Mouse (Mus musculus) liver, embryonic 12.5 days (tissue): ENCODE results near the gene Ubr7. TPM values are rescaled to one million over a fixed set of nuclear protein-coding genes. Genes with fewer than 3 reads are reported as not detected.
A peak's percentile ranks its signal among the peaks of the same experiment; 100 is the strongest.

Experiments
- ATAC-seq: fragments of 200-750 bp; cut with Nextera tagmentation; 2 replicates; pipeline ENCODE4 v1.8.0; 2017; ENCODE audit warnings: moderate number of reproducible peaks, mild to moderate bottlenecking, moderate library complexity
- H3K27ac ChIP-seq: fragments of 300-500 bp; sonication (generic); 2 replicates; pipeline ENCODE4 v1.5.1; 2016; ENCODE audit warnings: mild to moderate bottlenecking
- H3K27me3 ChIP-seq: fragments of 300-500 bp; sonication (generic); replicated peaks from 2 replicates; pipeline ENCODE4 v1.6.1; 2016; ENCODE audit warnings: mild to moderate bottlenecking, moderate library complexity
- H3K36me3 ChIP-seq: fragments of 300-500 bp; sonication (generic); 2 replicates; pipeline ENCODE4 v1.6.1; 2016; ENCODE audit warnings: mild to moderate bottlenecking, moderate library complexity
- H3K4me1 ChIP-seq: fragments of 300-500 bp; sonication (generic); 2 replicates; pipeline ENCODE4 v1.6.1; 2016
- H3K4me2 ChIP-seq: fragments of 300-500 bp; sonication (generic); 2 replicates; pipeline ENCODE4 v1.6.1; 2016; ENCODE audit warnings: mild to moderate bottlenecking, moderate library complexity
- H3K4me3 ChIP-seq: fragments of 300-500 bp; sonication (generic); 2 replicates; pipeline ENCODE4 v1.5.1; 2016; ENCODE audit warnings: mild to moderate bottlenecking, moderate library complexity
- H3K9ac ChIP-seq: fragments of 300-500 bp; sonication (generic); 2 replicates; pipeline ENCODE4 v1.6.1; 2016; ENCODE audit warnings: mild to moderate bottlenecking, moderate library complexity
- H3K9me3 ChIP-seq: fragments of 300-500 bp; sonication (generic); replicated peaks from 2 replicates; pipeline ENCODE4 v1.6.1; 2016; ENCODE audit warnings: mild to moderate bottlenecking, moderate library complexity
- WGBS: fragments of 180-500 bp; shearing (Covaris S2); methylation state at CpG from one replicate; pipeline ENCODE4 v1.1.7; 2016; ENCODE audit not compliant: insufficient replicate concordance; 5-methylcytosine and 5-hydroxymethylcytosine counted together
- polyA plus RNA-seq: library from polyadenylated mRNA; unstranded; fragments of >200 nt; fragmentation: Nextera tagmentation; extraction: Ambion mirVana; gene quantifications from 2 replicates; pipeline ENCODE4 v1.2.1, GENCODE M21; 2016

The Ubr7 gene
- polyA plus RNA-seq, 1 experiment from 2014 or later = 32.1 TPM

- no peaks in the 10 kb centered on the region for H3K36me3 ChIP-seq
- WGBS = 73% methylated on average over 6 of the region's 6 CpGs
- no peaks in the 10 kb centered on the region for H3K9me3 ChIP-seq
- H3K27ac ChIP-seq = no peak overlapping the region
- H3K4me3 ChIP-seq = no peak overlapping the region
- peaks cover 14% of the 10 kb centered on the region for H3K4me1 ChIP-seq
- no peak overlapping the region for H3K9ac ChIP-seq
- H3K4me2 ChIP-seq = no peak overlapping the region
- H3K27me3 ChIP-seq = 0 out of 2 replicates have a peak, but pooled peaks cover 5% of the 10 kb centered on the region
- ATAC-seq = no peak
These were observed 32.6 kb upstream of the Ubr7 start for GRCm38 (mm10) chr12:102725146-102725545.

DNA sequence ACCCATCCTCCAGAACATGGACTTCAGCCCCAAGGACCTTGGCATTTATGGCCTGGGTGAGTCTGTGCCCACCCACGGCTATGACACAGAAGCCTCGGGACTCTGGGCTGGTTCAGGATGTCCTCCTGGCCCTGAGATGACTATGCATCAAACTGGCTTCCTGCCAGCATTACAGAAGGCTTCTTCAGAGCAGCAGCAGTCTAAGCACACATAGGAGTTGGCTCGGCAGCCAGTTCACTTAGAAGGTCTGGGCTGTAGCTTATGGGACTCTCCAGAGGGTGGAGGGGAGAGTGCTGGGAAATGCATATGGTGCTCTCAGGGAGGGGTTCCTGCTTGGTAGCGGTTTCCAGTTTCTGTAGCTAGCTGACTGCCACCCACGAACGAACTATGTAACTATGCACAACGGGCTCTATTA lies 32.0 kb upstream of the Ubr7 start:
- Histone ChIP-seq H3K4me2 (no peak overlapping the region), H3K4me1 (peaks cover 20% of the 10 kb centered on the region), H3K9me3 (no peaks in the 10 kb centered on the region), H3K27ac (no peak overlapping the region), H3K4me3 (no peak overlapping the region), H3K36me3 (no peaks in the 10 kb centered on the region), H3K27me3 (0 out of 2 replicates have a peak, but pooled peaks cover 5% of the 10 kb centered on the region), H3K9ac (no peak overlapping the region)
- ATAC-seq = no peak
- 60% methylated on average over 7 of the region's 7 CpGs for WGBS

- H3K27ac ChIP-seq = no peak overlapping the region
- no peaks in the 10 kb centered on the region for H3K27me3 ChIP-seq
- H3K4me2 ChIP-seq = peak overlapping the region; percentile 57
- H3K4me3 ChIP-seq = peak overlapping the region; percentile 28
- no peaks in the 10 kb centered on the region for H3K36me3 ChIP-seq
- H3K9me3 ChIP-seq = no peaks in the 10 kb centered on the region
- peaks cover 40% of the 10 kb centered on the region for H3K4me1 ChIP-seq
- WGBS = 35% methylated on average over 26 of the region's 26 CpGs
- no peak overlapping the region for H3K9ac ChIP-seq
- peak; percentile 92 for ATAC-seq
These were observed 27.6 kb upstream of the Ubr7 start for GRCm38 (mm10) chr12:102729855-102730797.

- WGBS = 43% methylated on average over 16 of the region's 16 CpGs
- H3K27ac ChIP-seq = no peak overlapping the region
- ATAC-seq = no peak
These were observed 26.8 kb upstream of the Ubr7 start for GRCm38 (mm10) chr12:102730798-102731619.

DNA sequence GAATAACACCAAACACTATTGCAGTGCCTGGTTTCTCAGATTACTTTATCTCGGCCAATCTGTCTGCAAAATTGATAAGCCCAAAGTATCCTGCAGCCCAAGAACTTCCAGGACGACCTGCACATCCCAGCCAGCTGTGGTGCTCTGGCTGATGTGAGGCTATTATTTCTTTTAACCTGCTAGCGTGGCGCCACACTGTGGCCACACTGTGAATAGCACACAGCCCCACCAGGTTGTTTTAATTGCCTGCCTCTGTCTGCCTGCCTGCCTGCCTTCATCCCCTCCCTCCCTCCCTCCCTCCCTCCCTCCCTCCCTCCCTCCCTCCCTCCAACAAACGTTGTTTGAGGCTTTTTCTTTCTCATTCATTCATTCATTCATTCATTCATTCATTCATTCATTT lies 24.4 kb upstream of the Ubr7 start:
- Histone ChIP-seq H3K9me3 (no peaks in the 10 kb centered on the region), H3K4me3 (no peak overlapping the region), H3K27me3 (no peaks in the 10 kb centered on the region), H3K36me3 (no peaks in the 10 kb centered on the region), H3K4me1 (peaks cover 32% of the 10 kb centered on the region), H3K9ac (no peak overlapping the region), H3K4me2 (no peak overlapping the region), H3K27ac (no peak overlapping the region)
- WGBS = 6% methylated on average over 4 of the region's 5 CpGs
- ATAC-seq = no peak

More at GRCm38 (mm10) chr12:102730798-102731619, 26.8 kb upstream of the Ubr7 start:
- Histone ChIP-seq H3K4me1 (peaks cover 32% of the 10 kb centered on the region), H3K9me3 (no peaks in the 10 kb centered on the region), H3K9ac (no peak overlapping the region), H3K4me2 (peak overlapping the region; percentile 57), H3K27me3 (no peaks in the 10 kb centered on the region), H3K4me3 (no peak overlapping the region), H3K36me3 (no peaks in the 10 kb centered on the region)

- WGBS = 74% methylated on average over 5 of the region's 5 CpGs
- no peak for ATAC-seq
- Histone ChIP-seq H3K27ac (no peak overlapping the region), H3K27me3 (no peaks in the 10 kb centered on the region), H3K4me3 (no peak overlapping the region), H3K9ac (no peak overlapping the region), H3K9me3 (no peaks in the 10 kb centered on the region), H3K4me2 (no peak overlapping the region), H3K36me3 (peaks cover 8% of the 10 kb centered on the region), H3K4me1 (peaks cover 13% of the 10 kb centered on the region)
These were observed 18.7 kb upstream of the Ubr7 start for GRCm38 (mm10) chr12:102739096-102739495.

DNA sequence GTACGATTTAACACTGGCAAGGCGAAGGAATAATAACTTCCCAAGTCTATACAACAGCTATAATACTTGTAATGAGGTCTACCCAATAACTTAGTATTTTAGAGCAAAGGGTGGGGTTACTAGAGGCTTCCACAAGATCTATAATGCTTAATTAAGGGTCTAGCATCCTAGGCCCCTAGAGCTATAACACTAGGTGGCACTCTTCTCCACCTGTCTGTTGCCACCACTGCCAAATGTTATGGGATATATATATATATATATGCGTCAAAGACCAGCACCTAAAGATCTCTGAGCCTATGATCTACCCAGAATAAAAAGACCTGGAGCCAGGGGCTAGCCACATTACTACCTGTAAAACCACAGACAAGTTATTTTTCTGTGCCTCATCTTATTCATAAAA lies 17.5 kb upstream of the Ubr7 start:
- Histone ChIP-seq H3K27me3 (no peaks in the 10 kb centered on the region), H3K9ac (no peak overlapping the region), H3K9me3 (no peaks in the 10 kb centered on the region), H3K27ac (no peak overlapping the region), H3K36me3 (peaks cover 10% of the 10 kb centered on the region), H3K4me3 (no peak overlapping the region), H3K4me2 (no peak overlapping the region), H3K4me1 (peaks cover 24% of the 10 kb centered on the region)
- no peak for ATAC-seq
- WGBS = 61% methylated on average over 3 of the region's 3 CpGs

DNA sequence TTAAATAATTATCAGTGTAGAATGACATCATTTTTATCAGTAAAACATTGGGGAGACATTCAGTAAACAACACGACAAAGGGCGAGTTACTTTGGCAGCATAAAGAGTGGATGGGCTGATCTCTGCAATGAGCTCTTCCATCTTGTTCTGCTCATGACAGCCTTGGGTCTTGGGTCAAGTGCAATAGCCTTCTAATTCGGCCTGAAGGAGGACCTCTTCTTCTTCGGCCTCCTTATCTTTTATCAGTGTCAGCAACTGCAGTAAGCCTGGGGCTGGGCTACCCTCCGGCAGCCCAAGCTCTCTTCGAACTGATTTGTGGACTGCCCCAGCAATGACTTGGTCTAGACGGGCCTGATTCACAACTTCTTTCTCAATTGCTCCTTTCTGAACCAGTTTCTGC lies 15.7 kb upstream of the Ubr7 start:
- Histone ChIP-seq H3K4me1 (peaks cover 34% of the 10 kb centered on the region), H3K9me3 (no peaks in the 10 kb centered on the region), H3K9ac (peak overlapping the region; percentile 95; the same call in 1 of the 2 replicates), H3K27ac (no peak overlapping the region), H3K4me2 (peak overlapping the region; percentile 86), H3K27me3 (no peaks in the 10 kb centered on the region), H3K36me3 (peaks cover 27% of the 10 kb centered on the region), H3K4me3 (no peak overlapping the region)
- WGBS = 46% methylated on average over 7 of the region's 7 CpGs
- ATAC-seq = no peak

GRCm38 (mm10) chr12:102743036-102743588 lies 14.7 kb upstream of the Ubr7 start:
- peak overlapping the region; percentile 97 for H3K27ac ChIP-seq
- H3K9ac ChIP-seq = peak overlapping the region; percentile 95
- no peaks in the 10 kb centered on the region for H3K9me3 ChIP-seq
- H3K36me3 ChIP-seq = peaks cover 36% of the 10 kb centered on the region
- peaks cover 34% of the 10 kb centered on the region for H3K4me1 ChIP-seq
- no peaks in the 10 kb centered on the region for H3K27me3 ChIP-seq
- peak overlapping the region; percentile 92 for H3K4me3 ChIP-seq
- peak overlapping the region; percentile 86 for H3K4me2 ChIP-seq
- WGBS = 1% methylated on average over 33 of the region's 33 CpGs
- peak; percentile 64 for ATAC-seq

- peak; percentile 98 for ATAC-seq
- H3K9me3 ChIP-seq = no peaks in the 10 kb centered on the region
- peaks cover 38% of the 10 kb centered on the region for H3K4me1 ChIP-seq
- peaks cover 43% of the 10 kb centered on the region for H3K36me3 ChIP-seq
- peak within 1 kb of the TSS; percentile 95 for H3K9ac ChIP-seq
- H3K4me3 ChIP-seq = peak within 1 kb of the TSS; percentile 92
- no peaks in the 10 kb centered on the region for H3K27me3 ChIP-seq
- 1% methylated on average over 63 of the region's 63 CpGs for WGBS
- H3K4me2 ChIP-seq = peak within 1 kb of the TSS; percentile 86
- H3K27ac ChIP-seq = peak within 1 kb of the TSS; percentile 97
These were observed 13.9 kb upstream of the Ubr7 start, which contains the start of the genes Moap1 and Tmem251 for GRCm38 (mm10) chr12:102743589-102744574. Gene Moap1 (minus strand): TSS chr12:102743661. Gene Tmem251 (plus strand): TSS chr12:102743762.

- Histone ChIP-seq H3K4me3 (peak overlapping the region; percentile 92), H3K4me2 (peak overlapping the region; percentile 86), H3K9ac (peak overlapping the region; percentile 95), H3K36me3 (peaks cover 50% of the 10 kb centered on the region), H3K27me3 (no peaks in the 10 kb centered on the region), H3K4me1 (peaks cover 38% of the 10 kb centered on the region), H3K27ac (peak overlapping the region; percentile 97), H3K9me3 (no peaks in the 10 kb centered on the region)
- ATAC-seq = no peak
- WGBS = 17% methylated on average over 6 of the region's 6 CpGs
These were observed 12.9 kb upstream of the Ubr7 start for GRCm38 (mm10) chr12:102744839-102745238.
